Mouse (Mus musculus): Measurements from ENCODE around the gene Olfr1294.

Olfr1294 gene

DNA sequence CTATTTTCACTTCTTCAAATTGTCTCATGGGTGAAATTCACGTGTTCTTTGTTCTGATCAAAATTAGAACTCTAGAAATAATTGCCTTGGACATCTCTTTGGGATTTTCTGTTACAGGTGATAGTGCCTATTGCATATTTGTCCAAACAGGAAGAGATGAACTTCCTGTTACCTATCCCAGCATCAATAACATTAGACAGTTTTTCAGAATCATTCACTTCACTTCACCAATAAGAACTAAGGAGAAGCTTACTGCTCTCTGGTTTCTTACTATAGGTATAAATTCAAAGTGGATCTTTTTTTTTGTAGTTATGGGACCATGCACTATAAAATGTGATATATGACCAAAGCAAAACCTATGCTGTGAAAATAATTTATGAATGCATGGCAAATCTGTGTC, at the start of gene Olfr1294:
Gene Olfr1294, minus strand, starts transcription at position 101 of the 400 bp plus-strand sequence.
- DNase-seq (ENCODE audit: low read depth) = no peak

DNA sequence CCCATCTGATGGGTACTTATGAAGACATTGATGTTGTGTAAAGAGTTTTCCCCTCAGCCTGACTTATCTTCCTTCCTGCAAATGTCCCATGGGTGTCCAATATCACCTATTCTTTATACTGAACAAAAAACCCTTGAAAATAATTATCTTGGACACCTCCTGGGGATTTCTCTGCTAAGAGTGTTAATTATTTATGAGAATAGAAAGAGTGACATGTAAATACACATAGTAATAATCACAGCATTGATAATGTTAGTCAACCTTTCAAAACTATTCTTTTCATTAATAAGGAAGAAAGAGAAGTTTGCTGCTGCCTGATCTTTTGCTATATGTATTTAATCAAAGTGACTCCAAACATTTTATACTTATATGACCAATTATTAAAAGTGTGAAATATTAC, 29.5 kb upstream of the Olfr1294 start, which contains the start of gene Olfr1295:
Gene Olfr1295, minus strand, starts transcription at position 101 of the 400 bp plus-strand sequence.
- DNase-seq (ENCODE audit: low read depth) = no peak

- no peak for DNase-seq (ENCODE audit: low read depth)
Observed at GRCm38 (mm10) chr2:111524903-111525302, 15.2 kb downstream of the Olfr1294 start, which contains the start of gene Olfr1293-ps. Olfr1293-ps (plus strand) TSS chr2:111525203.

DNA sequence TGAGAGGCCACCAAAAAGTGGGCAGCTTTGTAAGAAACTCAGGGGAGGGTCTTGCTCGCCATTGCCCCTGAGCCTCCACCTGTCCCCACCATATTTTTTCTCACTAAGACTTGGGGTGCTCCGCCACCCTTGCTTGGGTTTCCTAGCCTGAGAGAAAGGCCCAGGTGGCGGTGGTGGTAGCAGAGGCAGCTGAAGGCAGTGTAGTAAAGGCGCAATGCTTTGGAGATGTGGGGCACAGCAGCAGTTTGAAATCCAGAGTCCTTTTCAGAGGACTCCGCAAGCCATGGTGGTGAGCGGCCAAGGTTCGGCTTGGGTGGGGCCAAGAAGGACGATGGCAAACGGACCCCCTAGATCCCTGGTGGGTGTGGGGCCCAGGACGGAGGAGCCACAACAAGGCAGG, 22.6 kb downstream of the Olfr1294 start:
- no peak for DNase-seq (ENCODE audit: low read depth)

GRCm38 (mm10) chr2:111496880-111497279, 43.2 kb downstream of the Olfr1294 start, which contains the start of gene Olfr1291-ps1:
Olfr1291-ps1 (plus strand) TSS chr2:111497180.
- DNase-seq (ENCODE audit: low read depth) = no peak

- no peak for DNase-seq (ENCODE audit: low read depth)
Observed at GRCm38 (mm10) chr2:111493729-111494128, 46.4 kb downstream of the Olfr1294 start, which contains the start of gene Olfr1290. Olfr1290 (minus strand) TSS chr2:111493829.

Data from 416B (cell line).